Comparison of ENCODE assay signal across 8 mouse cellular contexts in genomic region chr7:31000505-31001020, GRCm38 (mm10). TPM values are rescaled to one million over a fixed set of nuclear protein-coding genes. Genes with fewer than 3 reads are reported as not detected.
DNase-seq lines count a peak whose midpoint lies in the region; ATAC-seq and TF ChIP-seq lines count a peak whose summit lies in the region.

No protein-coding gene starts in this region.

- no peaks in the 10 kb centered on the region for H3K4me1 ChIP-seq in kidney, adult 2 months (ENCODE audit: control insufficient read depth, insufficient read depth, low read length)
- H3K4me1 ChIP-seq in lung, embryonic 14.5 days (ENCODE audit: insufficient read depth) = peaks cover 12% of the 10 kb centered on the region

- H3K9ac ChIP-seq in lung, embryonic 14.5 days = no peak overlapping the region

- H3K27ac ChIP-seq in kidney, adult 2 months (ENCODE audit: insufficient read depth, low read depth, low read length) = no peak overlapping the region
- 0 out of 2 replicates have a peak overlapping the region, but pooled peaks have one; percentile 54 for H3K27ac ChIP-seq in lung, embryonic 14.5 days (ENCODE audit: low read depth)

- no peaks in the 10 kb centered on the region for H3K27me3 ChIP-seq in kidney, adult 2 months (replicated peaks; ENCODE audit: control insufficient read depth, insufficient read depth, low read length)
- no peaks in the 10 kb centered on the region for H3K27me3 ChIP-seq in lung, embryonic 14.5 days (ENCODE audit: insufficient read depth, low read length)

- no peaks in the 10 kb centered on the region for H3K9me3 ChIP-seq in lung, embryonic 14.5 days (ENCODE audit: low read depth, low read length)

- no peak for TF ChIP-seq POLR2A in kidney, adult 2 months (IDR thresholded peaks at IDR 0.05; ENCODE audit: low read depth, low read length)

- peak; percentile 9 to 22 for DNase-seq in layer of hippocampus, postnatal 10 days (ENCODE audit: low spot score in 2 of 2)
- DNase-seq in layer of hippocampus, postnatal 36 days = no peak
- peak; percentile 53 for DNase-seq in c-Kit-positive CD71-negative TER-119-negative erythroid progenitor cells, embryonic 14.5 days (ENCODE audit: low read depth)
- peak; percentile 86 for DNase-seq in kidney, adult 2 months
- DNase-seq in lung, embryonic 14.5 days = peak; percentile 93
- peak; percentile 43 to 68 for DNase-seq in right cerebral cortex, postnatal 10 days (ENCODE audit: low spot score in 2 of 2)
- peak; percentile 27 for DNase-seq in urinary bladder, postnatal 25 days (ENCODE audit: low spot score)

- H3K4me3 ChIP-seq in kidney, adult 2 months (ENCODE audit: insufficient read depth, low read depth, low read length) = no peak overlapping the region
- no peak overlapping the region for H3K4me3 ChIP-seq in lung, embryonic 14.5 days (ENCODE audit: low read depth, low read length)

- peak overlapping the region; percentile 27; the same call in 1 of the 2 replicates for H3K4me2 ChIP-seq in lung, embryonic 14.5 days

- WGBS in kidney, adult 2 months = 16% methylated on average over 7 of the region's 7 CpGs
- whole genome bisulfite sequencing in lung, embryonic 14.5 days = 8% methylated on average over 7 of the region's 7 CpGs

- no peak for TF ChIP-seq CTCF in kidney, adult 2 months (conservative IDR thresholded peaks at IDR 0.05; ENCODE audit: insufficient read depth, insufficient read length, low read depth, low read length)
- TF ChIP-seq CTCF in lung, embryonic 14.5 days (IDR thresholded peaks at IDR 0.05; ENCODE audit: low read depth) = no peak

- H3K36me3 ChIP-seq in kidney, adult 2 months (ENCODE audit: control insufficient read depth, insufficient read depth, low read length) = no peaks in the 10 kb centered on the region
- H3K36me3 ChIP-seq in lung, embryonic 14.5 days (ENCODE audit: insufficient read depth) = no peaks in the 10 kb centered on the region

- peak; percentile 62 for ATAC-seq in granulocyte monocyte progenitor cell, adult 5-6 weeks (replicated peaks; ENCODE audit: poor library complexity, severe bottlenecking)
- ATAC-seq in lung, embryonic 14.5 days (ENCODE audit: insufficient read depth) = peak; percentile 78

RNA-seq across cellular contexts. Expression of gene Fam187b, which starts 27.0 kb away (rescaled TPM):
- under 1 TPM; 0.25 to 0.96 TPM for total RNA-seq in layer of hippocampus, postnatal 10 days (2021)
- total RNA-seq in layer of hippocampus, postnatal 36 days (2021) = under 1 TPM; 0.17 to 0.43 TPM
- not detected in 2 replicates for total RNA-seq in granulocyte monocyte progenitor cell, adult 5-6 weeks (2014; fragmentation: Nextera tagmentation)
- not detected in 2 replicates for total RNA-seq in granulocyte monocyte progenitor cell, adult 5-6 weeks (2017)
- 9.1 and 12.7 TPM in 2 replicates for polyA plus RNA-seq in kidney, adult 2 months (2012; rRNA removed)
- polyA plus RNA-seq in lung, embryonic 14.5 days (2014; fragmentation: Nextera tagmentation; extraction: Ambion mirVana) = 3.6 and 4.9 TPM in 2 replicates

RNA-seq across cellular contexts. Expression of gene Lsr, which starts 27.3 kb away (rescaled TPM):
- total RNA-seq in layer of hippocampus, postnatal 10 days (2021) = 10 to 100 TPM; 11.8 to 15.1 TPM
- total RNA-seq in layer of hippocampus, postnatal 36 days (2021) = 1 to 10 TPM; 7.5 to 7.7 TPM
- total RNA-seq in granulocyte monocyte progenitor cell, adult 5-6 weeks (2014; fragmentation: Nextera tagmentation) = not detected in 2 replicates
- total RNA-seq in granulocyte monocyte progenitor cell, adult 5-6 weeks (2017) = 0.10 and 0.22 TPM in 2 replicates
- polyA plus RNA-seq in kidney, adult 2 months (2012; rRNA removed) = 60.7 and 70.2 TPM in 2 replicates
- 66.2 and 67.4 TPM in 2 replicates for polyA plus RNA-seq in lung, embryonic 14.5 days (2014; fragmentation: Nextera tagmentation; extraction: Ambion mirVana)

RNA-seq across cellular contexts. Expression of gene Fxyd5, which starts 41.7 kb away (rescaled TPM):
- total RNA-seq in layer of hippocampus, postnatal 10 days (2021) = 10 to 100 TPM; 35.9 to 36.5 TPM
- 10 to 100 TPM; 23.3 to 26.5 TPM for total RNA-seq in layer of hippocampus, postnatal 36 days (2021)
- 332 and 404 TPM in 2 replicates for total RNA-seq in granulocyte monocyte progenitor cell, adult 5-6 weeks (2014; fragmentation: Nextera tagmentation)
- total RNA-seq in granulocyte monocyte progenitor cell, adult 5-6 weeks (2017) = 209 and 277 TPM in 2 replicates
- 37.2 and 54.2 TPM in 2 replicates for polyA plus RNA-seq in kidney, adult 2 months (2012; rRNA removed)
- 40.4 and 43.9 TPM in 2 replicates for polyA plus RNA-seq in lung, embryonic 14.5 days (2014; fragmentation: Nextera tagmentation; extraction: Ambion mirVana)

RNA-seq across cellular contexts. Expression of gene Usf2, which starts 44.0 kb away (rescaled TPM):
- 100 to 1,000 TPM in 1 of 2 experiments, 10 to 100 TPM in 1; 94.1 to 116 TPM for total RNA-seq in layer of hippocampus, postnatal 10 days (2021)
- total RNA-seq in layer of hippocampus, postnatal 36 days (2021) = 100 to 1,000 TPM; 116 to 126 TPM
- 87.7 and 105 TPM in 2 replicates for total RNA-seq in granulocyte monocyte progenitor cell, adult 5-6 weeks (2014; fragmentation: Nextera tagmentation)
- 103 and 128 TPM in 2 replicates for total RNA-seq in granulocyte monocyte progenitor cell, adult 5-6 weeks (2017)
- 118 and 124 TPM in 2 replicates for polyA plus RNA-seq in kidney, adult 2 months (2012; rRNA removed)
- 21.8 and 23.3 TPM in 2 replicates for polyA plus RNA-seq in lung, embryonic 14.5 days (2014; fragmentation: Nextera tagmentation; extraction: Ambion mirVana)

RNA-seq across cellular contexts. Expression of gene Fxyd7, which starts 50.7 kb away (rescaled TPM):
- total RNA-seq in layer of hippocampus, postnatal 10 days (2021) = 100 to 1,000 TPM; 376 to 407 TPM
- total RNA-seq in layer of hippocampus, postnatal 36 days (2021) = 100 to 1,000 TPM; 111 to 125 TPM
- not detected in 2 replicates for total RNA-seq in granulocyte monocyte progenitor cell, adult 5-6 weeks (2014; fragmentation: Nextera tagmentation)
- not detected in 2 replicates for total RNA-seq in granulocyte monocyte progenitor cell, adult 5-6 weeks (2017)
- polyA plus RNA-seq in kidney, adult 2 months (2012; rRNA removed) = 1.8 and 2.2 TPM in 2 replicates
- 9.1 and 9.8 TPM in 2 replicates for polyA plus RNA-seq in lung, embryonic 14.5 days (2014; fragmentation: Nextera tagmentation; extraction: Ambion mirVana)

Comparison
In these comparisons a context has a peak if more than half of its experiments do, and no peak if none do; other contexts are left out.
1. DNase-seq: peak in layer of hippocampus, postnatal 10 days (2 of 2), c-Kit-positive CD71-negative TER-119-negative erythroid progenitor cells, embryonic 14.5 days (single experiment), kidney, adult 2 months (single experiment), lung, embryonic 14.5 days (single experiment), right cerebral cortex, postnatal 10 days (2 of 2) and urinary bladder, postnatal 25 days (single experiment); none in layer of hippocampus, postnatal 36 days (0 of 2).
2. RNA of gene Lsr, which starts 27.3 kb away (total RNA-seq): 11.8 to 15.1 TPM in layer of hippocampus, postnatal 10 days and 7.5 to 7.7 TPM in layer of hippocampus, postnatal 36 days; 0.10 to 0.22 TPM in granulocyte monocyte progenitor cell, adult 5-6 weeks; every median in the first group is over 4 times any median in the second.
3. RNA of gene Fxyd5, which starts 41.7 kb away (total RNA-seq): 209 to 404 TPM in granulocyte monocyte progenitor cell, adult 5-6 weeks; 35.9 to 36.5 TPM in layer of hippocampus, postnatal 10 days and 23.3 to 26.5 TPM in layer of hippocampus, postnatal 36 days; every median in the first group is over 4 times any median in the second.